Mouse (Mus musculus) G1E (cell line): ENCODE results near the gene Isyna1.

Experiments
- CTCF ChIP-seq: IDR thresholded peaks from 2 replicates; pipeline ENCODE4 v1.5.1; 2012; ENCODE audit warnings: low read depth, low read length, inconsistent platforms, mixed read lengths
- GATA1 ChIP-seq: IDR thresholded peaks from 2 replicates; pipeline ENCODE4 v1.6.1; 2012; ENCODE audit warnings: borderline replicate concordance, low read length, inconsistent platforms, mixed read lengths
- GATA2 ChIP-seq: IDR thresholded peaks from 2 replicates; pipeline ENCODE4 v1.6.1; 2012; ENCODE audit warnings: low read depth, low read length, inconsistent platforms, borderline replicate concordance
- POLR2AphosphoS5 ChIP-seq: IDR thresholded peaks from 2 replicates; pipeline ENCODE4 v1.6.1; 2012; ENCODE audit warnings: low read depth, low read length, inconsistent platforms; ENCODE audit not compliant: insufficient replicate concordance
- TAL1 ChIP-seq: conservative IDR thresholded peaks from 2 replicates; pipeline ENCODE4 v1.6.1; 2012; ENCODE audit warnings: low read depth, low read length, inconsistent platforms, mixed read lengths

- TF ChIP-seq CTCF (no peak), TAL1 (no peak), POLR2AphosphoS5 (no peak), GATA1 (no peak), GATA2 (no peak)
Observed at GRCm38 (mm10) chr8:70564696-70565235, 29.4 kb upstream of the Isyna1 start.
